Mouse (Mus musculus): ENCODE data around the gene Cog2. TPM values are rescaled to one million over a fixed set of nuclear protein-coding genes. Genes with fewer than 3 reads are reported as not detected.

The Cog2 gene
- polyA plus RNA-seq, 1 experiment from 2014 or later: 20.5 TPM

DNA sequence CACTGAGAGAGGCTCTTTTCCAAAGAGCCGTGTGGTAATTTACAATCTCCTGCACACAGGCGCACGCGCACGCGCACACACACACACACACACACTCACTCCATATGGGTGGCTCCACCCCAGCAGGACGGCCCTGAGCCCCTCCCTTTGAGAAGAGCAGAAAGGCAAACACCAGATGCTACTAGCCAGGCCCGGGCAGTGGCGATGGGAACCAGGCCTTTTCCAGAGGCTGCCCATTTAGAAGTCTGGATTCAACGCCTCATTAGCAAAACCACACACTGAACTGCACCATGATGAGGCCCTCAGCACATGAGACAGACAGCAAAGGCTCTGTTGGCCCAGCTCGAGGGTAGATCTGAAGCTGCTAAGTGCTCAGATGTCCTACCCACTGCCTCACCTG is 24.9 kb upstream of the Cog2 start:
- Histone ChIP-seq H3K4me3 (no peak overlapping the region), H3K27ac (replicated peaks) (no peak overlapping the region), H3K4me1 (no peaks in the 10 kb centered on the region), H3K4me2 (no peak overlapping the region), H3K36me3 (no peaks in the 10 kb centered on the region), H3K27me3 (replicated peaks) (no peaks in the 10 kb centered on the region), H3K9me3 (no peaks in the 10 kb centered on the region), H3K9ac (no peak overlapping the region)
- WGBS: 74% methylated on average over 11 of the region's 11 CpGs
- no peak for ATAC-seq (ENCODE audit: extremely low read depth, insufficient number of reproducible peaks, low FRiP score, low TSS enrichment)

DNA sequence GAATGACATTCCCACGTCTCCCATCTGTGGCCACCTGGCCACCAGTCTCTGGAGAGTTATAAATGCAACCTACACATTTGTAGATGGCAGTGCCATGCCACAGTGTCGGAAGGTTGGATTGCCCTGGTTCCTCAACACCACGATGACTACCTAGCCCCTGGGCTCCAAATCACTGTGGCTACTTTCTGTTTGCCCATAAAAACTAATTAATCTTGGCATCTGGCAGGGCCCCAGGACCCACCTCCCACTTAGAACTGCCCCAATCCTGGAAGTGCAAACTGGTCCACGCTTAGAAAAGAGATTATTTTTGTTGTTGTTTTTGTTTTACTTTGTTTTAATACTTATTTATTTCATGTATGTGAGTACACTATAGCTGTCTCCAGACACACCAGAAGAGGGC is 24.3 kb upstream of the Cog2 start:
- ATAC-seq (ENCODE audit: extremely low read depth, insufficient number of reproducible peaks, low FRiP score, low TSS enrichment): no peak
- H3K36me3 ChIP-seq: no peaks in the 10 kb centered on the region
- no peak overlapping the region for H3K4me2 ChIP-seq
- WGBS: 78% methylated on average over 4 of the region's 4 CpGs
- no peaks in the 10 kb centered on the region for H3K9me3 ChIP-seq
- no peak overlapping the region for H3K4me3 ChIP-seq
- no peaks in the 10 kb centered on the region for H3K27me3 ChIP-seq (replicated peaks)
- H3K9ac ChIP-seq: no peak overlapping the region
- H3K27ac ChIP-seq (replicated peaks): no peak overlapping the region
- H3K4me1 ChIP-seq: no peaks in the 10 kb centered on the region

DNA sequence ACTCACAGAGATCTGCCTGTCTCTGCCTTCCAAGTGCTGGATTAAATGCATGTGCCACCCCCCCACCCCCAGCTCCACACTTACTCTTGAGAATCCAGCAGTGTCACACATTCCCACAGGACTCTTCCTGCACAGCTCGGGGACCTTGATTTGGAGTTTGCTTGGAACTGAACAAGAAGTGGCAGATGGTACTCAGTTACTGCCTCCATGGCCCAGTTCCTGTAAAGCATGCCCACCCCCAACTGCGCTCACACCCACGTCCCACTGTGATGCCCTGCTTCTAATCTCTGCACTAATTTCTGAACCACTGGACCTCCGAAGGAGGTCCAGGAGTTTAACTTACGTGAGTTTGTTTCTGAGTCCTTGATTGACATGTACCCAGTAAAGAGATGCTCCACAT is 23.7 kb upstream of the Cog2 start:
- WGBS: 83% methylated on average over 5 of the region's 5 CpGs
- no peak for ATAC-seq (ENCODE audit: extremely low read depth, insufficient number of reproducible peaks, low FRiP score, low TSS enrichment)

DNA sequence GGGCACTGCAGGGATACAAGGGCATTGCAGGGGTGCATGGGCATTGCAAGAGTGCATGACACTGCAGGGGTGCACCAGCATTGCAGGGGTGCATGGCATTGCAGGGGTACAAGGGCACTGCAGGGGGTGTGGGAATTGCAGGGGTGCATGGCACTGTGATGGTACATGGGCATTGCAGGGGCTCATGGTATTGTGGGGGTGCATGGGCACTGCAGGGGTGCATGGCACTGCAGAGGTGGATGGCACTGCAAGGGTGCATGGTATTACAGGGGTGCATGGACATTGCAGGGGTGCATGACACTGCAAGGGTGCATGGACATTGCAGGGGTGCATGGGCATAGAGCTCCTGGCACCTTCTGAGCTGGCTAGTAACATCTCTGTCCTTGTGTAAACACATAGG is 22.2 kb upstream of the Cog2 start:
- H3K9ac ChIP-seq: no peak overlapping the region
- H3K4me1 ChIP-seq: no peaks in the 10 kb centered on the region
- H3K27me3 ChIP-seq (replicated peaks): no peaks in the 10 kb centered on the region
- no peak for ATAC-seq (ENCODE audit: extremely low read depth, insufficient number of reproducible peaks, low FRiP score, low TSS enrichment)
- peaks cover 8% of the 10 kb centered on the region; the same call in 1 of the 2 replicates for H3K9me3 ChIP-seq
- H3K27ac ChIP-seq (replicated peaks): no peak overlapping the region
- H3K4me2 ChIP-seq: no peak overlapping the region
- H3K4me3 ChIP-seq: no peak overlapping the region
- no peaks in the 10 kb centered on the region for H3K36me3 ChIP-seq

More for the DNA sequence above, 23.7 kb upstream of the Cog2 start:
- H3K36me3 ChIP-seq: no peaks in the 10 kb centered on the region
- H3K4me1 ChIP-seq: no peaks in the 10 kb centered on the region
- H3K27ac ChIP-seq (replicated peaks): no peak overlapping the region
- H3K9ac ChIP-seq: no peak overlapping the region
- H3K9me3 ChIP-seq: no peaks in the 10 kb centered on the region
- no peak overlapping the region for H3K4me2 ChIP-seq
- no peak overlapping the region for H3K4me3 ChIP-seq
- H3K27me3 ChIP-seq (replicated peaks): no peaks in the 10 kb centered on the region

DNA sequence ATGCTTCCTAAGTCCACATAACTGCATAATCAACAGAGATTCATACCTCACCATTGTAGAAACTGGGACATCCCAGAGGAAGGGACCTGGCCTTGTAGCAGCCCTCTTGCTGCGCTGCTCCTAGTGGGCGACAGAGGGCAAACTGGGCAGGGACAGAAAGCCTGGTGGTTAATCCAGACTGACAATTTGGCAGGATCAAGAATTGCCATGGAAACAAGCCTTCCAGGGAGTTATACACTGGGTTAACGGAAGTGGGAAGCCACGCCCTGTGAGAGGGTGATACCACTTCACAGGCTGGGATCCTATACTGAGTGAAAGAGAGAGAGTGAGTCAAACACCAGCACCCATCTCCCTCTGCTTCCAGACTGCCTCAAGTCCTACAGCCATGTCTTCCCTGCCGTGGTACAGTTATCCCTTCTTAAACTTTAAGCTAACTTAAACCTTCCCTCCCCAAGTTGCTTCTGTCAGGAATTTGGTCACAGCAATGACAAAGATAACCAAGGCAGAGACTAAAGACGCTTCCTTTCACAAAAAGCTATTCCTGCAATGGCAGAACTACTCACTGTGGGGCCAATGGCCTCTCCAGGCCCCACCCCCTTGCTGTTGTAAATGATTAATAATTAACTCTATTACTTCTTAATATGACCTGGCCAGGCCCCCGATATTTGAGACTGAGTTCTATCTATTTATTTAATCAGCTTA is 21.2 kb upstream of the Cog2 start:
- H3K36me3 ChIP-seq: no peaks in the 10 kb centered on the region
- no peaks in the 10 kb centered on the region for H3K4me1 ChIP-seq
- H3K4me3 ChIP-seq: no peak overlapping the region
- H3K27ac ChIP-seq (replicated peaks): no peak overlapping the region
- no peak overlapping the region for H3K9ac ChIP-seq
- H3K9me3 ChIP-seq: peaks cover 11% of the 10 kb centered on the region; the same call in 1 of the 2 replicates
- H3K4me2 ChIP-seq: no peak overlapping the region
- WGBS: 50% methylated on average over 7 of the region's 7 CpGs
- ATAC-seq (ENCODE audit: extremely low read depth, insufficient number of reproducible peaks, low FRiP score, low TSS enrichment): no peak
- no peaks in the 10 kb centered on the region for H3K27me3 ChIP-seq (replicated peaks)

DNA sequence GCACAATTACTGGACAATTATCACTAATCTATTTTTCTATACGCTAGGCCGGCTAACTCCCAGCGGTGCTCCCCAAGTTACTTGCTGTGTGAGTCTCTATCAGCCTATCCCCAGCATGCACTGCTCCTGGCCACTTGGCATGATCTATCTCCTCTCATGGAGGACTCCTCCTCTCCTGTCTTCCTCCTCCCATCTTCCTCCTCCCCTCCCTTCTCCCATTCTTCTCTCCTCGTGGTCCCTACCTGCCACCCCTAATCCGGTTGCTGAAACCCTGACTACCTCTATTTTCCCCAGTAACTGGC is 20.7 kb upstream of the Cog2 start:
- H3K27me3 ChIP-seq (replicated peaks): no peaks in the 10 kb centered on the region
- H3K27ac ChIP-seq (replicated peaks): no peak overlapping the region
- H3K4me2 ChIP-seq: no peak overlapping the region
- 78% methylated on average over 5 of the region's 5 CpGs for WGBS
- H3K9me3 ChIP-seq: peaks cover 11% of the 10 kb centered on the region; the same call in 1 of the 2 replicates
- no peaks in the 10 kb centered on the region for H3K4me1 ChIP-seq
- no peak overlapping the region for H3K4me3 ChIP-seq
- no peaks in the 10 kb centered on the region for H3K36me3 ChIP-seq
- no peak overlapping the region for H3K9ac ChIP-seq
- ATAC-seq (ENCODE audit: extremely low read depth, insufficient number of reproducible peaks, low FRiP score, low TSS enrichment): no peak

DNA sequence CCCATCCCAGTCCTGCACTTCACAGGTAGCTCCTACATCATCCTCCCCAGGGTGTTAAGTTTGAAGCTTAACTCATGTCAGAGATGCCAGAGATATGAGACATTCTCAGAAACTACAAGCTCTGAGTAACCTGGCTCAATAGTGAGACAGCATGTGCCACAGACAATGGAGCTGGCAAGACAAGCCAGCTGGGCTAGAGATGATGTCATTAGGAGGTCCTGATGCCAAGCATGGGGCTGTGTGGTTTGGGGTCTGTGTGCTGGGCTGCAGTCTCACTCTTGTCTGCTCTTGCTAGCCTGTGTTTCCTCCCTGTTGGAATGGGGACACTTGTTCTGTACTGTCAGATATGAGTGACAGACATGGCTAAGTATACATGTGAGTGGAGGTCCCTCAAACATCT is 14.9 kb upstream of the Cog2 start:
- Histone ChIP-seq H3K4me1 (no peaks in the 10 kb centered on the region), H3K27ac (replicated peaks) (no peak overlapping the region), H3K9me3 (peaks cover 11% of the 10 kb centered on the region; the same call in 1 of the 2 replicates), H3K27me3 (replicated peaks) (no peaks in the 10 kb centered on the region), H3K4me2 (no peak overlapping the region), H3K36me3 (no peaks in the 10 kb centered on the region), H3K9ac (no peak overlapping the region), H3K4me3 (no peak overlapping the region)
- no peak for ATAC-seq (ENCODE audit: extremely low read depth, insufficient number of reproducible peaks, low FRiP score, low TSS enrichment)

DNA sequence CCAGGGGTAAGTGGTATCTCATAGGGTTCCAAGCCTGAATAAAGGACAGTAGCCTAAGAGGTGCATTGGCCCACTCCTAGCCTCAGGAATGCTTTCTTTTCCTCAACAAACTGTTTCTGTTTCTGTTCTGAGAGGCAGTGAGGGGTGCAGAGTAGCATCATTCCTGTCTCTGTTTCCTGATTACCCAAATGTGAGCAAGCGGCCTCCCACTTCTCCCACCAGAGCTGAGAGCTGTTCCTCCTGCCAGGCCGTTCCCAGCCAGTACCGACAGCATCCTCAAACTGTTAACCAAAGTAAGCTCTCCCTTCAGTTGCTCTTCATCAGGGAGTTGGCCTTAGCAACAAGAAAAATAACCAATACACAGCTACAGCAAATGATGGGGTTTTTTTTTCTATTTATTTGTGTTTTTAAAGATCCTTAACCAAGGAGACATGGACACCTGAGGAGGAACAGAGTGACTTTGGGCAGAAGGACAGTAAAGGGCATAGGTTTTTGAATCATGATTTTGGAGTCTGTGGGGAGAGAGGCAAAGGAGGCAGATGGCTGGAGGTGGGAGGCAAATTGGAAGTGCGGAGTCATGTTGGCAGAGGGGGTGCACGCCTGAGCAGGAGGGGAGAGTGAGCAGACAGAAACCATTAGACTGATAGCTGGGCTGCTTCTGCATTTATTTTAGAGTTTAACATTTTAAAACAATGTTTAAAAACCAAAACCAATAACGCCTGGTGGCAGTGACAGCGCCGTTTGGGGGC is 12.8 kb upstream of the Cog2 start:
- Histone ChIP-seq H3K9ac (no peak overlapping the region), H3K27ac (replicated peaks) (no peak overlapping the region), H3K9me3 (peaks cover 10% of the 10 kb centered on the region; the same call in 1 of the 2 replicates), H3K27me3 (replicated peaks) (peaks cover 3% of the 10 kb centered on the region; the same call in 1 of the 2 replicates), H3K4me2 (no peak overlapping the region), H3K4me3 (no peak overlapping the region), H3K4me1 (no peaks in the 10 kb centered on the region), H3K36me3 (no peaks in the 10 kb centered on the region)
- 63% methylated on average over 8 of the region's 8 CpGs for WGBS
- no peak for ATAC-seq (ENCODE audit: extremely low read depth, insufficient number of reproducible peaks, low FRiP score, low TSS enrichment)

DNA sequence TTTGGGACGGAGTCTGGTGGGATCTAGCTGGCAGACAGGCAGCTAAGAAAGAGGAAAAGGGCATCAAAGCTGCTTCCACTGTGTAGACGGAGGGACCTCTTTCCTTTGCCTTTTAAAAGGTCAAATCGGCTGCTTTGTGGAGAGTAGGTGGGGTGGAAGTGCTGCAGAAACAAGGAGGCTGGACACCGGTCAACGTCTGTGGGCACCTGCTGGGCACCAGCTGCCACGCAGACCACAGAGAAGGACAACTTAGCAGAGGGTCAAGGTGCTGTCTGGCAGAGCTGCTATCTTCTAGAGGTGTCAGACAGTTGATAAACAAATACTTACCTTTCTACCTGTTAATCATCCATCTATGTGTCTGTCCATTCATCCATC is 12.3 kb upstream of the Cog2 start:
- Histone ChIP-seq H3K4me3 (no peak overlapping the region), H3K27me3 (replicated peaks) (peaks cover 3% of the 10 kb centered on the region; the same call in 1 of the 2 replicates), H3K4me2 (no peak overlapping the region), H3K27ac (replicated peaks) (no peak overlapping the region), H3K36me3 (no peaks in the 10 kb centered on the region), H3K9me3 (peaks cover 5% of the 10 kb centered on the region; the same call in 1 of the 2 replicates), H3K4me1 (no peaks in the 10 kb centered on the region), H3K9ac (no peak overlapping the region)
- 64% methylated on average over 6 of the region's 6 CpGs for WGBS
- no peak for ATAC-seq (ENCODE audit: extremely low read depth, insufficient number of reproducible peaks, low FRiP score, low TSS enrichment)

DNA sequence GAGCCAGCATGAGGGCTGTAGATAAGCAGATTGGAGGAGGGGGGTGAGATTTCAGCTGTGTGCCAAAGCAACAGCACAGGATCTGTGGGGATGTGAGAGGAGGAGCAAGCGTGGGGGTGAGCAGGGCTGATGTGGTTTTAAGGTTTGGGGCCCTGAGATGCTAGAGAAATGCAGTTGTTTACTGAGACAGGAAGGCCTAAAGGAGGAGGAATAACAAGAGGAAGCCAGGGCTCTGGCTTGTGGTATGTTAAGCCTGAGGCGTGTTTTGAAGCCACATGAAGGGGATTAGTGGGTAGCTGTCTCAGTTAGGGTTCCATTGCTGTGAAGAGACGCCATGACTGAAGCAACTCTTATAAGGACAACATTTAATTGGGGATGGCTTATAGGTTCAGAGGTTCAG is 11.4 kb upstream of the Cog2 start:
- no peak overlapping the region for H3K4me2 ChIP-seq
- H3K9me3 ChIP-seq: no peaks in the 10 kb centered on the region
- 60% methylated on average over 3 of the region's 3 CpGs for WGBS
- H3K9ac ChIP-seq: no peak overlapping the region
- peaks cover 3% of the 10 kb centered on the region; the same call in 1 of the 2 replicates for H3K27me3 ChIP-seq (replicated peaks)
- H3K4me3 ChIP-seq: no peak overlapping the region
- no peaks in the 10 kb centered on the region for H3K4me1 ChIP-seq
- no peak for ATAC-seq (ENCODE audit: extremely low read depth, insufficient number of reproducible peaks, low FRiP score, low TSS enrichment)
- H3K36me3 ChIP-seq: no peaks in the 10 kb centered on the region
- no peak overlapping the region for H3K27ac ChIP-seq (replicated peaks)

DNA sequence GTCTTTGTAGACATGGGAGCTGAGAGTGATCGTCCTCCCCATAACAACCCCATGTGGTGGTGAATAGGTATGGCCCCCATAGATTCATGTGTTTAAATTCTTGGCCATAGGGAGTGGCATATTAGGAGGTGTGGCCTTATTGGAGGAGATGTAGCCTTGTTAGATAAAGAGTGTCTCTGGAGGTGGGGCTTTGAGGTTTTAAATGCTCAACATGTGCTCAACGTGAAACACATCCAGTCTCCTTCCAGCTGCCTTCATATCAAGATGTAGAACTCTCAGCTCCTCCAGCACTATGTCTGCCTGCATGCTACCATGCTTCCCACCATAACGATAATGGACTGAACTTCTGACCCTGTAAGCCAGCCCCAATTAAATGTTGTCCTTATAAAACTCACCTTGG is 4.5 kb upstream of the Cog2 start:
- Histone ChIP-seq H3K9ac (no peak overlapping the region), H3K4me3 (no peak overlapping the region), H3K27ac (replicated peaks) (no peak overlapping the region), H3K36me3 (no peaks in the 10 kb centered on the region), H3K4me2 (no peak overlapping the region), H3K9me3 (no peaks in the 10 kb centered on the region), H3K4me1 (peaks cover under 1% of the 10 kb centered on the region; the same call in 1 of the 2 replicates), H3K27me3 (replicated peaks) (peaks cover 31% of the 10 kb centered on the region; the same call in 1 of the 2 replicates)
- no peak for ATAC-seq (ENCODE audit: extremely low read depth, insufficient number of reproducible peaks, low FRiP score, low TSS enrichment)
- 56% methylated on average over 3 of the region's 3 CpGs for WGBS

DNA sequence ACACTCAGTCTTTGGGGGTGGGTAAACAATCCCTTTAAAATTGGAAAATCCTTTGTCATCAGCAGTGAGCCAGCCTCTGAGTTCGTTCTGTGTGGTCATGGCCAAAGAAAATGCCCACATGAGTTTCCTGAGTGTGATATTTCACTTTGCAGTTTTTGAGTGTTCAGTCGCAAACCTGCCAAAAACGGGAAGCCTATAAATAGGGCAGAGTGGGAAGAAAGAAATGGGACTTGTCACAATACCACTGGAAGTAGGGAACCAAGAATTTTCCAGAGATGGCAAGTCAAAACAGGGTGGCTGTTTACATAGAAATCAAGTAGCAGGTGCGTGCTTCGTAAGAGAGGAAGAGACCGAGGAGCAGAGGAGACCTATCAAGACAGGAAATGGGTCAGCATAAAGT is 4.0 kb upstream of the Cog2 start:
- no peak overlapping the region for H3K4me2 ChIP-seq
- no peak overlapping the region for H3K4me3 ChIP-seq
- ATAC-seq (ENCODE audit: extremely low read depth, insufficient number of reproducible peaks, low FRiP score, low TSS enrichment): no peak
- no peak overlapping the region for H3K9ac ChIP-seq
- 60% methylated on average over 6 of the region's 6 CpGs for WGBS
- no peak overlapping the region for H3K27ac ChIP-seq (replicated peaks)
- no peaks in the 10 kb centered on the region for H3K36me3 ChIP-seq
- peaks cover 31% of the 10 kb centered on the region; the same call in 1 of the 2 replicates for H3K27me3 ChIP-seq (replicated peaks)
- H3K9me3 ChIP-seq: no peaks in the 10 kb centered on the region
- H3K4me1 ChIP-seq: peaks cover 5% of the 10 kb centered on the region
